Mouse (Mus musculus) liver, postnatal 0 days (tissue): Measurements from ENCODE around the gene Nup214.

ENCODE experiments used
- CTCF ChIP-seq: sonication (generic); IDR thresholded peaks from 2 replicates; pipeline ENCODE4 v1.5.1; 2016; ENCODE audit warnings: antibody characterized with exemption, low read depth
- EP300 ChIP-seq: IDR thresholded peaks from 2 replicates; pipeline ENCODE4 v1.6.1; 2016; ENCODE audit warnings: antibody characterized with exemption, low read depth, mild to moderate bottlenecking

DNA sequence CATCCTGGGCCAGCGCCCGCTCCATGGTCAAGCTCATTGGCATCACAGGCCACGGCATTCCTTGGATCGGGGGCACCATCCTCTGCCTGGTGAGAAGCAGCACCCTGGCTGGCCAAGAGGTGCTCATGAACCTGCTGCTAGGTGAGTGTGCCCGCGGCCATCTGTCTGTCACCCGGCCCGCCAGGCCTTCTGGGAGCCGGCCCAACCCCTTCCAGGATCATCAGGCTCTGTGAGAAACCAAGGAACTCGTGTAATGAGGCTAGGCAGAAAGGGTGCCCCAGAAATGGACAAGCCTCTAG, 121.8 kb downstream of the Nup214 start:
- no peak for TF ChIP-seq CTCF
- TF ChIP-seq EP300, result no peak
